Mouse (Mus musculus): Measurements from ENCODE around the gene 2210016L21Rik.

- TF ChIP-seq POLR2A (IDR thresholded peaks at IDR 0.05; ENCODE audit: low read depth, low read length), result no peak
- no peak for TF ChIP-seq CTCF (IDR thresholded peaks at IDR 0.05; ENCODE audit: extremely low read depth, insufficient read depth, insufficient read length, insufficient replicate concordance)
Observed at GRCm38 (mm10) chr5:114926153-114926684, 15.7 kb upstream of the 2210016L21Rik start.

All from spleen, adult 2 months (tissue).